Mouse (Mus musculus): ENCODE data around the gene Tfap2a.

- TF ChIP-seq TCF3 (IDR thresholded peaks at IDR 0.05; ENCODE audit: insufficient read length, low read depth) (no peak), USF1 (IDR thresholded peaks at IDR 0.05; ENCODE audit: low read depth) (no peak), MAX (IDR thresholded peaks at IDR 0.05; ENCODE audit: low read depth) (no peak), E2F4 (IDR thresholded peaks at IDR 0.05; ENCODE audit: insufficient read depth) (no peak), POLR2AphosphoS2 (IDR thresholded peaks at IDR 0.05; ENCODE audit: insufficient read length, low read depth) (no peak)
These were observed 1.0 kb upstream of the Tfap2a start for GRCm38 (mm10) chr13:40739121-40739650.
